Mouse (Mus musculus): ENCODE measurements around the gene Hspa8.
"Not testable (repeated sequence)": the region's sequence is repeated elsewhere in the genome, so short reads cannot be mapped to it uniquely, and the experiment has no call there.

The Hspa8 gene

DNA sequence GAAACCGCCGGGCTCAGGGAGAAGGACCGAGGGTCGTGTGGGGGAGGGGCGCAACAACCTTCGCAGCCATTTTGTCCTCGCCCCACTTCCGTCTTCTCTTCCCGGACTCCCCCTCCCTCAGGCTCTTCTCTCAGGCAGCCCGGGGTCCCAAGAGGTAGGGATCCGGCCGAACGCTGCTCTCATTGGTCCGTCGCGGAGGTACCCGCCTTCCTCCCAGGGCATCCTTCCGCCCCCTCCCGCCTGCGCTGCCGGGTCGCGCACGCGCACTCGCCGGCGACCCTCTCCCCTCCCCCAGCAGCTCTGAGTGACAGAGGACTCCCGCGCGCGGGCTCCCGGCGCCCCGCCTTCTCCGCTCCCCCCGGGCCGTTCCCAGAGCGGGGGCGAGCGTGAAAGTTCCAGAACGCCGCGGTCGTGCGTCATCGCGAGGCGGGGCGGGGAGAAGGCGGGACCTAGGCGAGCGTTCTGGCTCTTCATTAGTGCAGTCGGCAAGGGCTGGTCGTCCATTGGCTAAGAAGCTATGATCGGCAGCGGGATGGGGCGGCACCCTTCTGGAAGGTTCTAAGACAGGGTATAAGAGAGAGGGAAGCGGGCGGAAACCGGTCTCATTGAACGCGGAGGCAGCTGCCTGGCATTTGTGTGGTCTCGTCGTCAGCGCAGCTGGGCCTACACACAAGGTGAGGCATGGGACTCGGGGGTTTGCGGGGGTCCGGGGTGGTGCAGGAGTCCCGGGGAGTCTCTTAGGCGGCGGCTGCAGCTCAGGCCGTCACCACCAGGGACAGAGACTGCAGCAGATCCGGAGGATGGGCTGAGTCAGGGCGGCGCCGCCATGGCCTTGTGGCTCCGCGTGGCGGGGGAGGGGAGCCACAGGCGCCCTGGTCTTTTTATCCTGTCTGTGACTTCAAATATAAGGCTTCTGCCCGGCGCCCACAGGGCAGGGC is at the start of gene Hspa8:
TSS of gene Hspa8 (plus strand) at position 310 of the 938 bp plus-strand sequence.
- peak; percentile 99 for DNase-seq (ENCODE audit: low spot score)

- DNase-seq (ENCODE audit: low spot score) = no peak
Observed at GRCm38 (mm10) chr9:40751749-40752148, 49.0 kb upstream of the Hspa8 start.

DNA sequence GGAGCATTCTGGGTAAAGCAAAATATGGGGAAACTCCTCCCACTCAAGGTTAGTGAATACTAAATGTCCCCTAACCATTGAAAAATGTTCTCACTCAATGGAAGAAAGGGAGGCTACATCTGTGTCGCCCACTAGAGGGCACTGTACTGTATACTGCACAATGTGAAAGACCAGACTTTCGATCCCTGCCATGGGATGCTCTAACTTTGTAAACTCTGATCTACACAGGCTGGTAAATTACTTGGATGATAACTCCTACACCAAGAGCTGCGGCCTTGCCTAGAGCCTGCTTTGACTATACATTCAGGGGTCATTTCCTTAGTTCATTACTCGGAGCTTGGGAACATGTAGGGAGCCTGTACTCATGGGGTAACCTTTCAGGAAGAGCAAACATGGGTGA is 44.4 kb upstream of the Hspa8 start:
- DNase-seq (ENCODE audit: low spot score) = peak; percentile 86

DNA sequence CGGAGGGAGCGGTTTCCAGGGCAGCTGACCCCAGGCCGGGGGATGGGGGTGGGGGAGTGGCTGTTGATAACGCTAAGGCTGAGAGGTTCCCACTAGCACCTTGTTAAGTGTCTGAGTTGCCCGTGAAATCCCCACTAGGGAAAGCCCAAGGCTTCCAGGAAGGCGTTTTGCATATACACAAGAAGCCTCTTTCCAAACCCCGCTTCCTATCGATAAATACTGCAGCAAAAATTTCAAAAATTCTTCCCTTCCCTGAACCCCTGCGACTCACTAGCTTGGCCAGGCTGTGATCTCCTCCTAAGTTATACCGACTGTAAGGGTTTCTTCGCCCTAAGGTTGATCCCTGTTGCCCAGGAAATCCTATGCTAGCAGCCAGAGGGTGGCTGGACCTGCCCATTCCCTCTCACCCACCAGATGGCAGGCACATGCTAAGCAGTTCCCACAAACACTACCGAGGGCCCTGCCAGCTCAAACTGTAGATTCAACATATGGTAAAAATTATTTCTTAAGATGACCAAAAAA is 43.6 kb upstream of the Hspa8 start:
- peak; percentile 77 for DNase-seq (ENCODE audit: low spot score)

GRCm38 (mm10) chr9:40757685-40758270 is 43.0 kb upstream of the Hspa8 start:
- DNase-seq (ENCODE audit: low spot score) = peak; percentile 89

DNA sequence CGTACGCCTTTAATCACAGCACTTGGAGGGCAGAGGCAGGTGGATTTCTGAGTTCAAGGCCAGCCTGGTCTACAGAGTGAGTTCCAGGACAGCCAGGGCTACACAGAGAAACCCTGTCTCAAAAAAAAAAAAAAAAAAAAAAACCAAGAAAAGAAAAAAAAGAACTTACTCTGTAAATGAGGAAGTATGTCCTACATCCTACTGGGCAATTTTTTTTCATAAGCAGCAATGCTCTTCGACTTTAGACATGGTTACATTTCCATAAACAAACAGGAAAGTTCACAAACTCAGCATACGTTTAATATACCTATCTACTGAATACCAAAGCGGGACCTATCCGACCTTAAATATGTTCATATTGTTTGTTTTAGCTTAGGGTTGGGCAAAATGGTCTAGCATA is 38.4 kb upstream of the Hspa8 start:
- DNase-seq (ENCODE audit: low spot score) = no peak

- DNase-seq (ENCODE audit: low spot score) = no peak
Observed at GRCm38 (mm10) chr9:40764887-40765580, 35.8 kb upstream of the Hspa8 start.

DNA sequence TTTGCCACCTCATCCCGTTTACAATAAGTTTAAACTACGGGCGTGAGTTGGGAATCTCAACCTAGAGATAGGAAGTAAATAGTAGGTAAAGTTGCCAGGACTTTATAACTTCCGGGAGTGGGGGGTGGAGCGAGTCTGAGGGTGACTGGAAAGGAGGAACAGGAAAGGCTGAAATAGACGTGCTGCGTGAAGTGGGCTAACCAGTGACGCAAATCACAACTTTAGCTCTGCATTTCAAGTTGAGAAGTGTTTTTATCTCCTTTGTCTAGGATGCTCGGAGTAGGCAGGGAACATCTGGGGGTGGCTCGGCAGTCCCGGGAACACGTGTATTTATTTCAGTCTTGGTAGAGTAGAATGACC is 35.2 kb upstream of the Hspa8 start:
- no peak for DNase-seq (ENCODE audit: low spot score)

- DNase-seq (ENCODE audit: low spot score) = no peak
Observed at GRCm38 (mm10) chr9:40766058-40766605, 34.7 kb upstream of the Hspa8 start.

GRCm38 (mm10) chr9:40767946-40768345 is 32.8 kb upstream of the Hspa8 start:
- no peak for DNase-seq (ENCODE audit: low spot score)

GRCm38 (mm10) chr9:40772246-40772645 is 28.5 kb upstream of the Hspa8 start:
- DNase-seq (ENCODE audit: low spot score) = no peak

DNA sequence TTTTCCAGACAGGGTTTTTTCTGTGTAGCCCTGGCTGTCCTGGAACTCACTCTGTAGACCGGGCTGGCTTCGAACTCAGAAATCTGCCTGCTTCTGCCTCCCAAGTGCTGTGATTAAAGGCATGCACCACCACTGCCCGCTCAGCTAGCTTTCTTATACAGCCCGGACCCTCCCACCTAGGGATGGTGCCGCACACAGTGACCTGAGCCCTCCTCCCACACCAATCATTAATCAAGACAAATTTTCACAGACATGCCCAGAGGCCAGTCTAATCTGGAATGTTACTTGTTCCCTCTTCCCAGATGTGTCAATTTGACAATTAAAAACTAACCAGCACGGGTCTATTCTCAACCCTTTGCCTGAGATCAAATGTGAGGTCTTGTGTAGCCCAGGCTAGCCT is 27.6 kb upstream of the Hspa8 start:
- DNase-seq (ENCODE audit: low spot score) = not testable (repeated sequence)

- DNase-seq (ENCODE audit: low spot score) = no peak
Observed at GRCm38 (mm10) chr9:40773869-40774268, 26.9 kb upstream of the Hspa8 start.

DNA sequence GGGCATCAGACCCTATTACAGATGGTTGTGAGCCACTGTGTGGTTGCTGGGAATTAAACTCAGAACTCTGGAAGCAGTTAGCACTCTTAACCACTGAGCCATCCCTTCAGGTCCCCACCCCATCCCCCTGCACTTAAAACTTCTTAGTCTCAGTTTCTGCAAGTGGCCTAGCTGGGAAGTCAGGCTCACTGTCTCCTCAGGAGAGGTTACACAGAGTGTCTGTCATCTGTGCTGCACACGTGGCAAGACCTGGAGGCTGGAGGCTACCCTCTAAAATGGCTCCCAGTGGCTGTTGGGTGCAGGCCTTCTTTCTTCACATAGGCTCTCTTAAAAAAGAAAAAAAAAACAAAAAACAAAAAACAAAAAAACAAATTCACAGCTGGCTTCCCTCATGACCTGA is 24.7 kb upstream of the Hspa8 start:
- no peak for DNase-seq (ENCODE audit: low spot score)

- DNase-seq (ENCODE audit: low spot score) = no peak
Observed at GRCm38 (mm10) chr9:40776459-40777248, 24.1 kb upstream of the Hspa8 start.

GRCm38 (mm10) chr9:40780111-40780510 is 20.7 kb upstream of the Hspa8 start:
- no peak for DNase-seq (ENCODE audit: low spot score)

- no peak for DNase-seq (ENCODE audit: low spot score)
Observed at GRCm38 (mm10) chr9:40780892-40781725, 19.7 kb upstream of the Hspa8 start.

GRCm38 (mm10) chr9:40781726-40782581 is 18.8 kb upstream of the Hspa8 start:
- DNase-seq (ENCODE audit: low spot score) = no peak

DNA sequence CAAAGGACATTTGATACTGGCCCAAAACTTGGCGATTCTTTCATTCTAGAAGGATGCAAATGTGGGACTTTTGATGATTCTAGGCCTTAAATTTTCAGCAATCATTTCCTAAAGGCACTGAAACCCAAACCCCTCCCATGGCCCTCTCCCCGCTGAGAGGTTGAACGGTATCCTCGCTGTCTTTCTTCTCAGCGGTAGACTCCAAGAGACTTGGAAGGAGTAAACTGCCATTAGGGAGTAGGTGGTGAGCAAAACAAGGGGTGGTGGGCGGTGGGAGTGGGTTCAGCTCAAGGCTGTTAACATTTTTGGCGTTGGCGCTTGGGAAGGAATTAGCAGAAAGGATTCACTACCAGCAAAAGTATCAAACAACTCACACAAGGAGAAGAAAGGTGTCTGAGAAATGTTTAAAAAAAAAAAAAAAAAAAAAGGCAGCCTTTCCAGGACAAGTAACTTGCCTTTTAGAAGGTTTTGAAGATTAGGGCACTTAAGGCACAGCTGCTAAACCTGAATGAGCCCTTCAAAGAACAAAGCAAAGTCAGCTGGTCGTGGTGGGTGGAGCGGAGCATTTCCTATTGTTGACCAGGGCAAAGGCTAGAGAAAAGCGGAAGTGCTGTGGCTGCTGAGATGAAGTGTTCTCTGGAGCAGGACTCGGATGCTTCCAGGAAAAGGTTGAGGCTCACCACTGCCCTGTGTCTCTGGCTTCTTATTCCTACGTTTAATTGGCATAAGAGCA is 17.0 kb upstream of the Hspa8 start:
- peak; percentile 70 for DNase-seq (ENCODE audit: low spot score)
